Mouse (Mus musculus): Measurements from ENCODE around the gene Ntpcr. TPM values are rescaled to one million over a fixed set of nuclear protein-coding genes. Genes with fewer than 3 reads are reported as not detected.

Ntpcr gene
- total RNA-seq, 2 experiments from 2014 or later, result 23.2 to 24.5 TPM

- DNase-seq (ENCODE audit: low spot score in 2 of 2), result no peak
Measured at GRCm38 (mm10) chr8:125773281-125773803, 43.6 kb downstream of the Ntpcr start.

- DNase-seq (ENCODE audit: low spot score in 2 of 2), result no peak
Measured at GRCm38 (mm10) chr8:125775031-125775430, 45.3 kb downstream of the Ntpcr start.

GRCm38 (mm10) chr8:125776314-125776713, 46.6 kb downstream of the Ntpcr start:
- no peak for DNase-seq (ENCODE audit: low spot score in 2 of 2)

GRCm38 (mm10) chr8:125776800-125777199, 47.0 kb downstream of the Ntpcr start:
- DNase-seq (ENCODE audit: low spot score in 2 of 2), result no peak

GRCm38 (mm10) chr8:125777478-125778164, 47.9 kb downstream of the Ntpcr start:
- no peak for DNase-seq (ENCODE audit: low spot score in 2 of 2)

DNA sequence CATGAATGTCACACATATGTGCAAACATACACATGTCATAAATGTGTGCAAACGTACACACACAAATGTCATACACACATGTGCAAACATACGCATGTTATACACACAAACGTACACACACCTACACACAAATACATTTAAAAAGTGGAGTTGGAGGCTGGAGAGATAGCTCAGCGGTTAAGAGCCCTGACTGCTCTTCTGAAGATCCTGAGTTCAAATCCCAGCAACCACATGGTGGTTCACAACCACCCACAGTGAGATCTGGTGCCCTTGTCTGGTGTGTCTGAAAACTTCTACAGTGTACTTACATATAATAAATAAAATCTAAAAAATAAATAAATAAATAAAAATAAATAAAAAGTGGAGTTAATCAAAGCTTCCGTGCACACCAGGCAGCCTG, 49.2 kb downstream of the Ntpcr start:
- DNase-seq (ENCODE audit: low spot score in 2 of 2), result no peak

DNA sequence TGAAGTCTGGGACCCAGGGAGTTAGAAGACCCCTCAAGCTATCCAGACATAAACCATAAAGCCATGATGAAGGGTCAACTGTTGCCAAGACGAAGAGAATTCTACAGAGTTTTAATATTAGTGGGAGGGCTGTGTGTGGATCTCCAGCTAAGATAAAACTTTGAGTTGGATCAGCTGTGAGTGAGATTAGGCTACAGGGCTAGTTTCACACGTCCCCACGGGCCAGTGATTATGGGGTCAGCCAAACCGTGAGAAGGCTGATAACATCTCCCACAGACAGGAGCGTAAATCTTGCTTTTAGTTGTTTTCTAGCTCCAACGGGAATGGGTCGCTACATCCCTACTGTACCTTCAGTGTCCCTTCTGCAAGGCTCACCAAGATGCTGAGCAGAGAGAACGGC, 49.9 kb downstream of the Ntpcr start:
- no peak for DNase-seq (ENCODE audit: low spot score in 2 of 2)

GRCm38 (mm10) chr8:125782161-125782560, 52.4 kb downstream of the Ntpcr start:
- no peak for DNase-seq (ENCODE audit: low spot score in 2 of 2)

- no peak for DNase-seq (ENCODE audit: low spot score in 2 of 2)
Measured at GRCm38 (mm10) chr8:125786886-125787285, 57.1 kb downstream of the Ntpcr start.

DNA sequence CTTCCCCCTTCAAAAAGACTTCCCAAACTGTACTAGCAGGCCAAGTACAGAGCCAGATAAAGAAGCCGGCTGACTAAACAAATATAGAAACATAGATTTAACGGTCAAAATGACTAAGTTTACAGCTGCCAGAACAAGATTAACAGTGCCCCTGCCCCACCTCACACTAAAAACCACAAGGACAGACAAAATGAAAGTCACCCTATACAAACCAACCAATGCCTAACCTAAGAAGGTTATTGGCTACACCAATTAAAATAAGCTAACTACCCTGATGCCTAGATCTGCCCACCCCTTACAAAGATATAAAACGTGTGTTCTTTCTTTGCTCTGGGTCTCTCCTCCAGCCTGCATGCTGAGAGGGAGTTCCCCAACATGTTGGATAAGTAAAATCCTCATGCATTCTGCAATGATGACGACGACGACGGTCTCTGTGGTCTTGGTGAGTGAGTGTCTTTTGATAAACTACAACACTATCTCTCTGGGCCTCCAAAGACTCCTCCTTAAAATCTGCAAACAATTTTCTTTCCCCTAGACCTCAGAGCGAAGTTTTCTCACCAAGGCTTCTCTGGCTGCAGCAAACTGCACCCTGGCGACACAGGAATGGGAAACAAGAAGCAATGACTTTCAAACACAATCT, 63.2 kb downstream of the Ntpcr start:
- no peak for DNase-seq (ENCODE audit: low spot score in 2 of 2)

GRCm38 (mm10) chr8:125795341-125795740, 65.6 kb downstream of the Ntpcr start:
- DNase-seq (ENCODE audit: low spot score in 2 of 2), result no peak

DNA sequence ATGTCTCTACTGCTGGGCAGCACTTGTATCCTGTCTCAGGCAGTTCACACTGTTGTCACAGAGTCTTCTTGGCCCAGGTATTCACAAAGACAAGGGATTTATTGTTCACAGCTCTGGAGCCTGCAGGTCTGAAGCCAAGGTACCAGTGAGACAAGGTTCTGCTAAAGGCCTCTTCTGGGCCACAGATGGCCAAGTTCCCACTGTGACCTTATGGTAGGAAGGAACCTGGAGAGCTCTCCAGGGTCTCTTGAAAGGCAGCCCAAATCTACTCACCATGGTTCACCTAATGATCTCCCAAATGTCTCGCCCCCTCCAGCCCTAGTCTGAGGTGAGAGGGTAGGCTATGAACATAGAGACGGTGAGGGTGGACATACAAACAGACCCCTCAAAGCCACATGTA, 67.2 kb downstream of the Ntpcr start:
- no peak for DNase-seq (ENCODE audit: low spot score in 2 of 2)

Other genes starting within 250 kb of the Ntpcr start
- gene Sipa1l2, start 160.2 kb upstream of the Ntpcr start, total RNA-seq (2021), result 10 to 100 TPM; 24.2 to 27.5 TPM
- gene Map10, start 60.1 kb upstream of the Ntpcr start, total RNA-seq (2021), result 1 to 10 TPM; 5.3 to 6.2 TPM
- under 1 TPM; 0.59 to 0.88 TPM for gene Pcnx2, start 168.4 kb downstream of the Ntpcr start, total RNA-seq (2021)
- under 1 TPM; 0.16 to 0.22 TPM for gene Map3k21, start 180.5 kb downstream of the Ntpcr start, total RNA-seq (2021)